Mouse (Mus musculus) neutrophil, adult 83 days (primary cell): ENCODE data around the gene Gm9780. TPM values are rescaled to one million over a fixed set of nuclear protein-coding genes. Genes with fewer than 3 reads are reported as not detected.

Experiments
- total RNA-seq, 2 experiments: library from RNA; stranded (reverse); gene quantifications; one replicate each; pipeline ENCODE4 v1.2.4; 2023

Gene Gm9780
- total RNA-seq, result not detected

GRCm38 (mm10) chr14:26042611-26043010 is at the start of gene Gm9780:
Gene Gm9780 (minus strand): TSS chr14:26042711.

GRCm38 (mm10) chr14:26081997-26082396 is 39.5 kb upstream of the Gm9780 start, which contains the start of gene Cphx3:
Gene Cphx3 (plus strand): TSS chr14:26082297.

GRCm38 (mm10) chr14:26081216-26081615 is 38.7 kb upstream of the Gm9780 start, which contains the start of gene Cphx2:
Gene Cphx2 (plus strand): TSS chr14:26081516.

GRCm38 (mm10) chr14:26067325-26067633 is 24.8 kb upstream of the Gm9780 start, which contains the start of gene Tmem254c:
Gene Tmem254c (minus strand): TSS chr14:26067355.

GRCm38 (mm10) chr14:25978371-25979241 is 63.9 kb downstream of the Gm9780 start, which contains the start of gene Duxbl1:
Gene Duxbl1 (plus strand): TSS chr14:25978577.

Other genes starting within 250 kb of the Gm9780 start
- gene Anxa11, start 200.6 kb downstream of the Gm9780 start, total RNA-seq, result 100 to 1,000 TPM; 347 to 380 TPM
- gene Plac9a, start 139.6 kb downstream of the Gm9780 start, total RNA-seq, result not detected
- gene Tmem254a, start 115.0 kb downstream of the Gm9780 start, total RNA-seq, result 1 to 10 TPM; 1.4 to 2.5 TPM
- not detected for gene Cphx1, start 104.4 kb downstream of the Gm9780 start, total RNA-seq
- not detected for gene Duxbl1, start 64.1 kb downstream of the Gm9780 start, total RNA-seq
- 1 to 10 TPM; 5.0 to 9.3 TPM for gene Tmem254c, start 24.6 kb upstream of the Gm9780 start, total RNA-seq
- gene Cphx2, start 38.8 kb upstream of the Gm9780 start, total RNA-seq, result not detected
- gene Cphx3, start 39.6 kb upstream of the Gm9780 start, total RNA-seq, result not detected
- gene Duxbl2, start 75.6 kb upstream of the Gm9780 start, total RNA-seq, result not detected
- gene Plac9b, start 139.8 kb upstream of the Gm9780 start, total RNA-seq, result not detected
- gene Tmem254b, start 164.3 kb upstream of the Gm9780 start, total RNA-seq, result 1 to 10 TPM; 4.8 to 9.7 TPM
- not detected for gene Duxbl3, start 215.3 kb upstream of the Gm9780 start, total RNA-seq